In the genomic region with DNA sequence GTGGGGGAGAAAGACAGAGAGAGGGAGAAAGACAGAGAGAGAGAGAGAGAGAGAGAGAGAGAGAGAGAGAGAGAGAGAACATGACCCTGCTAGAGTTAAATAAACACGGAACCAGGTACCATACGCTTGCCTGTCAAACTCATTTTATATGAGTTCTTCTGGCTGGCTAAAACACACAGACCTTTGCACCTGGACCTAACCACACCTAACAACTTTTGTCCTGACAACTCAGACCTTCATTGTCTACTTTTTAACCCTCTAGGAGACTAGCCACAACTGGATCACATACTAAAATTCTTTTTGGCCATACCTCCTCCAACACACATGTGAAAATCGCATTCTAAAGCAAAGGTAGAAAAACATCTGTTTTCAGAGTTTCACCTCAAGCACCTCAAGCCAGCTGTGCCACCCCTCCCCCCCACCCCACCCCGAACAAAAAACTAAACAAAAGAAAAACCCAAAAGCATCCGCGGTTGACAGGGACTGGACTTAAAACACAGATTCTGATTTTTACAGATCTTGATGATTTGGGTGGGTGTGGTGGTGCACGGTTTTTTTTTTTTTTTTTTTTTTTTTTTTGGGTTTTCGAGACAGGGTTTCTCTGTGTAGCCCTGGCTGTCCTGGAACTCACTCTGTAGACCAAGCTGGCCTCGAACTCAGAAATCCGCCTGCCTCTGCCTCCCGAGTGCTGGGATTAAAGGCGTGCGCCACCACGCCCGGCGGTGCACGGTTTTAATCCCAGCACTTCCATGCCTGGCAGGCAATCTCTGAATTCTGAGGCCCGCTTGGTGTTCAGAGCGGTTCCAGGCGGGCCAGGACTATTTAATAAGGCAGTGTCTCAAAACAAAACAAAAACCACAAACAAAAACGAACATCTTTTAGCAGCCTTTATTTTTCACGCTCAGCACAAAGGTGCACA, we compare ENCODE assay signal across 8 mouse cellular contexts. TPM values are rescaled to one million over a fixed set of nuclear protein-coding genes. Genes with fewer than 3 reads are reported as not detected.
DNase-seq lines count a peak whose midpoint lies in the region; ATAC-seq and TF ChIP-seq lines count a peak whose summit lies in the region.

No protein-coding gene starts in this region.

- TF ChIP-seq CTCF in embryonic fibroblast, embryonic 13.5 days (IDR thresholded peaks at IDR 0.05; ENCODE audit: borderline replicate concordance, insufficient read depth, low read length): no peak
- TF ChIP-seq CTCF in olfactory bulb, adult 2 months (IDR thresholded peaks at IDR 0.05; ENCODE audit: insufficient read depth, low read depth, low read length): no peak

- WGBS in lung, embryonic 16.5 days: 17% methylated on average over 20 of the region's 22 CpGs
- 21% methylated on average over 20 of the region's 22 CpGs for WGBS in limb, embryonic 10.5 days
- 21% methylated on average over 21 of the region's 22 CpGs for WGBS in olfactory bulb, adult 2 months

- no peaks in the 10 kb centered on the region for H3K27me3 ChIP-seq in lung, embryonic 16.5 days (ENCODE audit: control insufficient read depth, insufficient read depth, low read depth, low read length)
- no peaks in the 10 kb centered on the region for H3K27me3 ChIP-seq in limb, embryonic 10.5 days (ENCODE audit: low read depth, poor library complexity, severe bottlenecking)

- peaks cover 9% of the 10 kb centered on the region for H3K4me1 ChIP-seq in lung, embryonic 16.5 days (replicated peaks; ENCODE audit: control insufficient read depth, insufficient read depth, low read length)
- no peaks in the 10 kb centered on the region for H3K4me1 ChIP-seq in embryonic fibroblast, embryonic 13.5 days (ENCODE audit: control insufficient read depth, insufficient read depth, low read length)
- H3K4me1 ChIP-seq in limb, embryonic 10.5 days: peaks cover 22% of the 10 kb centered on the region
- H3K4me1 ChIP-seq in olfactory bulb, adult 2 months (ENCODE audit: control insufficient read depth, insufficient read depth, low read length): 0 out of 2 replicates have a peak, but pooled peaks cover 2% of the 10 kb centered on the region

- no peak for TF ChIP-seq POLR2A in embryonic fibroblast, embryonic 13.5 days (IDR thresholded peaks at IDR 0.05; ENCODE audit: low read depth, low read length)
- no peak for TF ChIP-seq POLR2A in olfactory bulb, adult 2 months (IDR thresholded peaks at IDR 0.05; ENCODE audit: insufficient read depth, low read depth, low read length)

- peak overlapping the region; percentile 99 for H3K9ac ChIP-seq in lung, embryonic 16.5 days (ENCODE audit: low read length)

- peak overlapping the region; percentile 99 for H3K27ac ChIP-seq in lung, embryonic 16.5 days (ENCODE audit: low read length)
- peak overlapping the region; percentile 15; the same call in 1 of the 2 replicates for H3K27ac ChIP-seq in embryonic fibroblast, embryonic 13.5 days (ENCODE audit: insufficient read depth, low read length)
- H3K27ac ChIP-seq in limb, embryonic 10.5 days: peak overlapping the region; percentile 99
- H3K27ac ChIP-seq in olfactory bulb, adult 2 months (ENCODE audit: insufficient read depth, low read depth, low read length): peak overlapping the region; percentile 68

- H3K4me2 ChIP-seq in lung, embryonic 16.5 days (ENCODE audit: low read depth, low read length): peak overlapping the region; percentile 83

- no peaks in the 10 kb centered on the region for H3K36me3 ChIP-seq in lung, embryonic 16.5 days (ENCODE audit: control insufficient read depth, insufficient read depth, low read length)
- H3K36me3 ChIP-seq in limb, embryonic 10.5 days: peaks cover 9% of the 10 kb centered on the region; the same call in 1 of the 2 replicates

- no peaks in the 10 kb centered on the region for H3K9me3 ChIP-seq in lung, embryonic 16.5 days (ENCODE audit: control insufficient read depth, low read length)
- H3K9me3 ChIP-seq in limb, embryonic 10.5 days (replicated peaks): no peaks in the 10 kb centered on the region

- peak overlapping the region; percentile 95 for H3K4me3 ChIP-seq in lung, embryonic 16.5 days (ENCODE audit: low read length)
- H3K4me3 ChIP-seq in embryonic fibroblast, embryonic 13.5 days (ENCODE audit: insufficient read depth, low read length): peak overlapping the region; percentile 46
- peak overlapping the region; percentile 92 for H3K4me3 ChIP-seq in limb, embryonic 10.5 days
- peak overlapping the region; percentile 73 for H3K4me3 ChIP-seq in olfactory bulb, adult 2 months (ENCODE audit: insufficient read depth, low read depth, low read length)

- DNase-seq in lung, adult 18-20 months: no peak
- DNase-seq in limb, embryonic 10.5 days (ENCODE audit: low spot score): peak; percentile 40
- DNase-seq in ovary, postnatal 14 days (ENCODE audit: low spot score): no peak
- no peak for DNase-seq in layer of hippocampus, adult 18-20 months (ENCODE audit: low spot score in 2 of 2)
- no peak for DNase-seq in cerebellum, postnatal 36 days

- ATAC-seq in lung, embryonic 16.5 days (ENCODE audit: low read depth): no peak; the same call in 1 of the 2 replicates

RNA-seq across cellular contexts. Expression of gene Rnf103, which starts 0.7 kb away (rescaled TPM):
- polyA plus RNA-seq in lung, embryonic 16.5 days (2015; fragmentation: Nextera tagmentation; extraction: Ambion mirVana): 7.4 and 10.8 TPM in 2 replicates
- polyA plus RNA-seq in embryonic fibroblast, embryonic 13.5 days (2011; ENCODE audit: insufficient read length, low read depth, missing spikeins): 20.9 and 23.3 TPM in 2 replicates
- polyA plus RNA-seq in limb, embryonic 10.5 days (2016; fragmentation: Nextera tagmentation; extraction: Ambion mirVana): 8.8 and 10.9 TPM in 2 replicates
- polyA plus RNA-seq in olfactory bulb, adult 2 months (2012; ENCODE audit: insufficient read depth, insufficient read length, low replicate concordance, missing spikeins): not detected in 2 replicates
- 10 to 100 TPM; 45.0 to 46.6 TPM for total RNA-seq in layer of hippocampus, adult 18-20 months (2021)

RNA-seq across cellular contexts. Expression of gene Chmp3, which starts 50.6 kb away (rescaled TPM):
- 68.9 and 73.9 TPM in 2 replicates for polyA plus RNA-seq in lung, embryonic 16.5 days (2015; fragmentation: Nextera tagmentation; extraction: Ambion mirVana)
- polyA plus RNA-seq in embryonic fibroblast, embryonic 13.5 days (2011; ENCODE audit: insufficient read length, low read depth, missing spikeins): 211 and 223 TPM in 2 replicates
- polyA plus RNA-seq in limb, embryonic 10.5 days (2016; fragmentation: Nextera tagmentation; extraction: Ambion mirVana): 44.7 and 49.1 TPM in 2 replicates
- not detected in 2 replicates for polyA plus RNA-seq in olfactory bulb, adult 2 months (2012; ENCODE audit: insufficient read depth, insufficient read length, low replicate concordance, missing spikeins)
- total RNA-seq in layer of hippocampus, adult 18-20 months (2021): 100 to 1,000 TPM in 1 of 2 experiments, 10 to 100 TPM in 1; 98.6 to 103 TPM

RNA-seq across cellular contexts. Expression of gene Rmnd5a, which starts 52.6 kb away (rescaled TPM):
- 9.7 and 11.3 TPM in 2 replicates for polyA plus RNA-seq in lung, embryonic 16.5 days (2015; fragmentation: Nextera tagmentation; extraction: Ambion mirVana)
- 28.4 and 43.2 TPM in 2 replicates for polyA plus RNA-seq in embryonic fibroblast, embryonic 13.5 days (2011; ENCODE audit: insufficient read length, low read depth, missing spikeins)
- polyA plus RNA-seq in limb, embryonic 10.5 days (2016; fragmentation: Nextera tagmentation; extraction: Ambion mirVana): 12.5 and 15.5 TPM in 2 replicates
- polyA plus RNA-seq in olfactory bulb, adult 2 months (2012; ENCODE audit: insufficient read depth, insufficient read length, low replicate concordance, missing spikeins): 296 and 688 TPM in 2 replicates
- 10 to 100 TPM; 87.7 to 92.0 TPM for total RNA-seq in layer of hippocampus, adult 18-20 months (2021)

Comparison
In these comparisons a context has a peak if more than half of its experiments do, and no peak if none do; other contexts are left out.
1. H3K27ac ChIP-seq: peak in every context shown above with its lines; median percentile 99 in lung, embryonic 16.5 days; 99 in limb, embryonic 10.5 days; 68 in olfactory bulb, adult 2 months; 15 in embryonic fibroblast, embryonic 13.5 days.